Mouse (Mus musculus) gastrocnemius, postnatal 25 days (tissue): ENCODE results near the gene Bcl10. TPM values are rescaled to one million over a fixed set of nuclear protein-coding genes. Genes with fewer than 3 reads are reported as not detected.
"Not testable (repeated sequence)": the region's sequence is repeated elsewhere in the genome, so short reads cannot be mapped to it uniquely, and the experiment has no call there.

Source experiments
- DNase-seq: peaks from one replicate; pipeline ENCODE4 v3.0.0; 2022
- total RNA-seq, 2 experiments: library from RNA; stranded (reverse); gene quantifications; 1 replicate in 1 of 2; 2 replicates in 1 of 2; pipeline ENCODE4 v1.2.3; 2021

Gene Bcl10
- total RNA-seq, 2 experiments from 2014 or later: 9.1 to 9.2 TPM

GRCm38 (mm10) chr3:145950034-145950814, 27.6 kb downstream of the Bcl10 start:
- no peak for DNase-seq

GRCm38 (mm10) chr3:145950815-145951130, 28.2 kb downstream of the Bcl10 start:
- no peak for DNase-seq

GRCm38 (mm10) chr3:145951287-145952165, 28.9 kb downstream of the Bcl10 start:
- DNase-seq: peak; percentile 48

- no peak for DNase-seq
Measured at GRCm38 (mm10) chr3:145952945-145953344, 30.3 kb downstream of the Bcl10 start.

GRCm38 (mm10) chr3:145953411-145953810, 30.8 kb downstream of the Bcl10 start:
- DNase-seq: no peak

- DNase-seq: no peak
Measured at GRCm38 (mm10) chr3:145959824-145960223, 37.2 kb downstream of the Bcl10 start.

- DNase-seq: no peak
Measured at GRCm38 (mm10) chr3:145962411-145962810, 39.8 kb downstream of the Bcl10 start.

GRCm38 (mm10) chr3:145963101-145964017, 40.8 kb downstream of the Bcl10 start:
- DNase-seq: no peak

- no peak for DNase-seq
Measured at GRCm38 (mm10) chr3:145964018-145964387, 41.4 kb downstream of the Bcl10 start.

GRCm38 (mm10) chr3:145964473-145964872, 41.9 kb downstream of the Bcl10 start:
- DNase-seq: no peak

- DNase-seq: not testable (repeated sequence)
Measured at GRCm38 (mm10) chr3:145965583-145965982, 43.0 kb downstream of the Bcl10 start.

GRCm38 (mm10) chr3:145966806-145967205, 44.2 kb downstream of the Bcl10 start:
- no peak for DNase-seq

GRCm38 (mm10) chr3:145969031-145969501, 46.5 kb downstream of the Bcl10 start:
- no peak for DNase-seq

GRCm38 (mm10) chr3:145971501-145971900, 48.9 kb downstream of the Bcl10 start:
- no peak for DNase-seq

GRCm38 (mm10) chr3:145974986-145975385, 52.4 kb downstream of the Bcl10 start:
- no peak for DNase-seq

Other genes with a start within 250 kb of the Bcl10 start
- 1 to 10 TPM; 4.8 to 5.7 TPM for gene Ddah1, start 164.1 kb upstream of the Bcl10 start, total RNA-seq
- 10 to 100 TPM; 14.3 to 17.9 TPM for gene 2410004B18Rik, start 15.2 kb downstream of the Bcl10 start, total RNA-seq
- 1 to 10 TPM in 1 of 2 experiments, under 1 TPM in 1; 0.92 to 1.2 TPM for gene Syde2, start 65.1 kb downstream of the Bcl10 start, total RNA-seq
- gene Wdr63, start 185.3 kb downstream of the Bcl10 start, total RNA-seq: not detected
- gene Mcoln3, start 194.6 kb downstream of the Bcl10 start, total RNA-seq: not detected
- under 1 TPM; 0.33 to 0.35 TPM for gene Mcoln2, start 227.0 kb downstream of the Bcl10 start, total RNA-seq